In genomic region chr5:53992616-53993015, GRCm38 (mm10) we compare ENCODE assay signal across 8 mouse cellular contexts. TPM values are rescaled to one million over a fixed set of nuclear protein-coding genes. Genes with fewer than 3 reads are reported as not detected.
DNase-seq lines count a peak whose midpoint lies in the region; ATAC-seq lines count a peak whose summit lies in the region.

No protein-coding gene starts in this region.

- ATAC-seq in erythroblast, adult 5-6 weeks (replicated peaks; ENCODE audit: low FRiP score, poor library complexity, severe bottlenecking), result no peak

- peak; percentile 67 for DNase-seq in layer of hippocampus, adult 11-12 months (ENCODE audit: low spot score)
- DNase-seq in layer of hippocampus, adult 9-10 months (ENCODE audit: low spot score), result no peak
- peak; percentile 73 to 83 for DNase-seq in frontal cortex, postnatal 36 days (ENCODE audit: low spot score in 2 of 2)
- peak; percentile 63 to 68 for DNase-seq in layer of hippocampus, postnatal 14 days (ENCODE audit: low spot score in 2 of 2)
- peak; percentile 67 for DNase-seq in skeletal muscle tissue, adult 2 months (ENCODE audit: low read depth, low spot score)
- no peak for DNase-seq in urinary bladder, postnatal 10 days (ENCODE audit: low spot score)
- DNase-seq in adrenal gland, adult 8-10 months, result no peak

RNA-seq across cellular contexts. Expression of gene Stim2, which starts 5.7 kb away (rescaled TPM):
- total RNA-seq in layer of hippocampus, postnatal 14 days (2021), result 100 to 1,000 TPM; 103 to 108 TPM
- 3.3 and 8.8 TPM in 2 replicates for total RNA-seq in erythroblast, adult 5-6 weeks (2015; ENCODE audit: low replicate concordance)
- 7.9 and 8.6 TPM in 2 replicates for total RNA-seq in erythroblast, adult 5-6 weeks (2017; ENCODE audit: low replicate concordance)
- 10 to 100 TPM; 19.3 to 39.5 (median 34.2) TPM for total RNA-seq in adrenal gland, adult 8-10 months (2022)

Comparison
In these comparisons a context has a peak if more than half of its experiments do, and no peak if none do; other contexts are left out.
1. DNase-seq: peak in layer of hippocampus, adult 11-12 months (single experiment), frontal cortex, postnatal 36 days (2 of 2), layer of hippocampus, postnatal 14 days (2 of 2) and skeletal muscle tissue, adult 2 months (single experiment); none in layer of hippocampus, adult 9-10 months (single experiment), urinary bladder, postnatal 10 days (single experiment) and adrenal gland, adult 8-10 months (single experiment).